Mouse (Mus musculus) CH12.LX (cell line): Measurements from ENCODE around the gene Adad2.

ENCODE experiments used
- CTCF ChIP-seq, 2 experiments: IDR thresholded peaks in 1 of 2; conservative IDR thresholded peaks in 1 of 2; 2 replicates each; pipeline ENCODE4 v1.5.1; 2011 to 2012; ENCODE audit warnings: low read depth in 2 of 2, low read length in 2 of 2, improper control_type of control experiment in 1 of 2, inconsistent platforms in 1 of 2, mild to moderate bottlenecking in 1 of 2, moderate library complexity in 1 of 2
- POLR2A ChIP-seq: IDR thresholded peaks from 2 replicates; pipeline ENCODE4 v1.6.1; 2011; ENCODE audit warnings: low read depth, mild to moderate bottlenecking, improper control_type of control experiment, low read length
- RAD21 ChIP-seq: IDR thresholded peaks from 2 replicates; pipeline ENCODE4 v1.6.1; 2011; ENCODE audit warnings: low read depth, mild to moderate bottlenecking, low read length, improper control_type of control experiment, moderate library complexity
- SMC3 ChIP-seq: IDR thresholded peaks from 2 replicates; pipeline ENCODE4 v1.6.1; 2011; ENCODE audit warnings: low read depth, low read length, improper control_type of control experiment
- TBP ChIP-seq: conservative IDR thresholded peaks from 2 replicates; pipeline ENCODE4 v1.6.1; 2011; ENCODE audit warnings: low read depth, low read length, improper control_type of control experiment
- ZC3H11A ChIP-seq: IDR thresholded peaks from 2 replicates; pipeline ENCODE4 v1.6.1; 2012; ENCODE audit warnings: low read depth, mild to moderate bottlenecking, inconsistent platforms, low read length, improper control_type of control experiment
- ZKSCAN1 ChIP-seq: IDR thresholded peaks from 2 replicates; pipeline ENCODE4 v1.6.1; 2012; ENCODE audit warnings: low read depth, inconsistent platforms, low read length, improper control_type of control experiment, borderline replicate concordance
- ZNF384 ChIP-seq: IDR thresholded peaks from 2 replicates; pipeline ENCODE4 v1.6.1; 2012; ENCODE audit warnings: low read depth, low read length, improper control_type of control experiment, inconsistent platforms

DNA sequence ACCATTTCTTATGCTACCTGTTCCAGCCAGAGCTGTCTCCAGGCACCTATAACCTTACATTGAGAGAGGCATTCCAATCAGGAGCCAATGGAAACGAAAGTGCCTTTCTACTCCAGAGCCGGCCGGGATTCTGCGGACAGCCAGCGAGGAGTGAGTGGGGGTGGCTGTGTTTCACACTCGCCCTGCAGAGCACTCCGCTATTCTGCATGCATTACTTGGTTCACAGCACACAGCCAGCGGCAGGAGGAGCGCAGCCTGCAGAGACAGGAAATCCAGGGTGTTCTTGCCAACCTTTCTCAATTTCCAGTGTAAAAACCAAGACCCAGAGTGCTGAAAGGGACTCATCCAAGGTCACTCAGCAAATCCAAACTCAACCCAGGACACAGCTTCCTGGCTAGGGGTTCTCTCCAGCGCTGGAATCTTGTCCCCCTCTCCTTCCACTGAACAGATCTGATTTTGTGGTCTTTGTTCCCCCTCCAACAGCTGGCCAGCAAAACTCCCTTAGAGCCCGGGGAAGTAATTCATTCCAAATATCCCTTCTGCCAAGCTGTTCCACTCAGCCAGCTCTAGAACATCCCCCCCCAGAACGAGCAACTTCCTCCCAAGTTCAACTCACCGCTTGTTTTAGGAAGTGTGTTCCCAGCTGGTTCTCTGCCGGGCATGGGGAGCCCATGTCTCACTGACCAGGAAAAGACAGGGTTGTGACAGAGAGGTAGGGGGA lies 22.2 kb downstream of the Adad2 start:
- TF ChIP-seq CTCF (conservative IDR thresholded peaks at IDR 0.05 in 1 of 2, IDR thresholded peaks at IDR 0.05 in 1 of 2; ENCODE audit: low read depth in 2 of 2, low read length in 2 of 2) (no peak), ZKSCAN1 (no peak), ZC3H11A (no peak), POLR2A (no peak), SMC3 (no peak), RAD21 (no peak), ZNF384 (no peak), TBP (no peak)
